Mouse (Mus musculus) heart, embryonic 11.5 days (tissue): ENCODE measurements around the gene Trim40. TPM values are rescaled to one million over a fixed set of nuclear protein-coding genes. Genes with fewer than 3 reads are reported as not detected.

Experiments used
- ATAC-seq: fragments of 200-750 bp; cut with Nextera tagmentation; replicated peaks from 2 replicates; pipeline ENCODE4 v1.8.0; 2017; ENCODE audit warnings: moderate library complexity; ENCODE audit not compliant: insufficient number of reproducible peaks, low FRiP score, low TSS enrichment
- H3K27ac ChIP-seq: fragments of 300-500 bp; sonication (generic); 2 replicates; pipeline ENCODE4 v1.5.1; 2014; ENCODE audit warnings: mild to moderate bottlenecking, low read depth, low read length
- H3K27me3 ChIP-seq: fragments of 300-500 bp; sonication (generic); 2 replicates; pipeline ENCODE4 v1.6.1; 2014; ENCODE audit warnings: mild to moderate bottlenecking, low read length, mixed read lengths; ENCODE audit not compliant: control insufficient read depth, insufficient read depth
- H3K36me3 ChIP-seq: fragments of 300-500 bp; sonication (generic); 2 replicates; pipeline ENCODE4 v1.6.1; 2014; ENCODE audit warnings: mild to moderate bottlenecking, low read length, moderate library complexity, mixed read lengths; ENCODE audit not compliant: control insufficient read depth, insufficient read depth
- H3K4me1 ChIP-seq: fragments of 300-500 bp; sonication (generic); 2 replicates; pipeline ENCODE4 v1.6.1; 2014; ENCODE audit warnings: low read length; ENCODE audit not compliant: control insufficient read depth, insufficient read depth
- H3K4me2 ChIP-seq: fragments of 300-500 bp; sonication (generic); 2 replicates; pipeline ENCODE4 v1.6.1; 2014; ENCODE audit warnings: mild to moderate bottlenecking, moderate library complexity
- H3K4me3 ChIP-seq: fragments of 300-500 bp; sonication (generic); 2 replicates; pipeline ENCODE4 v1.5.1; 2014; ENCODE audit warnings: low read depth, low read length
- H3K9ac ChIP-seq: fragments of 300-500 bp; sonication (generic); 2 replicates; pipeline ENCODE4 v1.6.1; 2014; ENCODE audit warnings: mild to moderate bottlenecking, low read depth, low read length, moderate library complexity
- H3K9me3 ChIP-seq: fragments of 300-500 bp; sonication (generic); replicated peaks from 2 replicates; pipeline ENCODE4 v1.6.1; 2016; ENCODE audit warnings: low read length; ENCODE audit not compliant: control insufficient read depth
- WGBS: fragments of 180-500 bp; shearing (Covaris S2); extraction: QIAGEN DNeasy Blood & Tissue Kit; methylation state at CpG from one replicate; pipeline ENCODE4 v1.1.7; 2014; ENCODE audit not compliant: insufficient replicate concordance; 5-methylcytosine and 5-hydroxymethylcytosine counted together
- polyA plus RNA-seq: library from polyadenylated mRNA; unstranded; fragments of >200 nt; fragmentation: Nextera tagmentation; extraction: Ambion mirVana; gene quantifications from 2 replicates; pipeline ENCODE4 v1.2.1, GENCODE M21; 2014

Trim40 gene
- polyA plus RNA-seq, 1 experiment from 2014 or later: not detected

- Histone ChIP-seq H3K27ac (no peak overlapping the region), H3K4me1 (peaks cover 18% of the 10 kb centered on the region), H3K4me3 (no peak overlapping the region), H3K9me3 (no peaks in the 10 kb centered on the region), H3K27me3 (no peaks in the 10 kb centered on the region), H3K9ac (no peak overlapping the region), H3K36me3 (no peaks in the 10 kb centered on the region), H3K4me2 (no peak overlapping the region)
- ATAC-seq: no peak
Observed at GRCm38 (mm10) chr17:36840961-36841445, 48.9 kb downstream of the Trim40 start.

DNA sequence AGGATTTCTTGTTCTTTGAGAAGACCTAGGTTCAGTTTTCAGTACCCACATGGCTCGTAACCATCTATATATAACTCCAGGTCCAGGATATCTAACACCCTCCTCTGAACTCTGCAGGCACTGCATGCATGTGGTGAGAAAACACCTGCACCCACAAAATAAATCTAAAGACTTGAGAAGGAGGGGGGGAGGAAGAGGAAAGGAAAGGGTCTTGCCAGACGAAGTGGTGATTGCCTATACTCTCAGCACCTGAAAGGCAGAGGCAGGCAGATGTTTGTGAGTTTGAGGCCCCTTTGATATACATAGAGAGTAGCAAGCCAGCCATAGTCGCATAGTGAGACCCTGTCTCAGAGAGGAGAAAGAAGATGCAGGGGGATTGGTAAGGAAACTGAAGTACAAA is 50.0 kb downstream of the Trim40 start:
- no peaks in the 10 kb centered on the region for H3K9me3 ChIP-seq
- H3K4me2 ChIP-seq: no peak overlapping the region
- H3K9ac ChIP-seq: no peak overlapping the region
- WGBS: 70% methylated on average over 3 of the region's 3 CpGs
- no peak overlapping the region for H3K4me3 ChIP-seq
- H3K4me1 ChIP-seq: peaks cover 20% of the 10 kb centered on the region
- no peak overlapping the region for H3K27ac ChIP-seq
- no peaks in the 10 kb centered on the region for H3K27me3 ChIP-seq
- ATAC-seq: no peak
- H3K36me3 ChIP-seq: no peaks in the 10 kb centered on the region

GRCm38 (mm10) chr17:36839001-36839400 is 50.9 kb downstream of the Trim40 start:
- H3K9ac ChIP-seq: no peak overlapping the region
- WGBS: 80% methylated on average over 5 of the region's 5 CpGs
- peaks cover 10% of the 10 kb centered on the region for H3K4me1 ChIP-seq
- no peaks in the 10 kb centered on the region for H3K27me3 ChIP-seq
- no peaks in the 10 kb centered on the region for H3K36me3 ChIP-seq
- no peak overlapping the region for H3K4me3 ChIP-seq
- no peaks in the 10 kb centered on the region for H3K9me3 ChIP-seq
- no peak for ATAC-seq
- no peak overlapping the region for H3K27ac ChIP-seq
- H3K4me2 ChIP-seq: no peak overlapping the region

DNA sequence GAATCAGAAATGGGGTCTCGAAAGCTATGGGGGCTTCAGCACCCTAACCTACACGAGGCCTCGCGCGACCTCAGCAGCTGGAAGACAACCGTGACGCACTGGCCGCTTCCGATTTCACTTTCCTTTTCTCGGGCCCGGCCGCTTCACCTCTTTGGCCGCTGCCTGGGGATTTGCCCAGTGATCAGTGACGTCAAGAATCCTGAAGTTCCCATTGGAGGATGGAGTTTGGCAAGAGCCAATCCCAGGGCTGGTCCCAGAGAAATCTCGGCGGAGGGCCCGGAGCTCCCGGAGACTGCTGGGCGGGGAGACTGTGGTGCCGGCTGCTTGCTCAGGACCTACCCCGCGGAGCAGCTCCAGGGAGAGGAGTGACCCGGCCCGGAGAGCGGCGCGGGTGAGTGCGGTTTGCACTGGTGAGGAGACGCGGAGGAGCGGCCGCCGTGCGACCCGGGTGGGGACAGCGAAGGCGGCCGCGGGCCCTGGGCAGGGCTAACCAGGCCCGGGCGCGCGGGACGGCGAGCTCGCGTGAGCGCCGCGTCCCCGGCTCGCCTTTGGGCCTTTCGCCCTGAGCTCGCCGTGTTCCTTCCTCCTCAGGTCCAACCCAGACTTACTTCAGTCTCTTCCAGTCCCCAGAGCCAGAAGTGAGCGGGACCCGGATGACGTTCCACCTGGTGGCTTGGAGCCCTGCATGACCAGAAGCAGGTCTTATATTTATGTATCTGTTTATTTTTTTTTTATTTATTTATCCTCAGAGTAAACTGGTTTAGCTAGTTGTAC is 52.9 kb downstream of the Trim40 start, which contains the start of gene Trim26:
Gene Trim26 (plus strand): TSS at position 261 of the 774 bp plus-strand sequence.
- peak within 1 kb of the TSS; percentile 89 for H3K9ac ChIP-seq
- ATAC-seq: peak; percentile 98
- under 1% methylated on average over 44 of the region's 58 CpGs for WGBS
- H3K36me3 ChIP-seq: no peaks in the 10 kb centered on the region
- H3K9me3 ChIP-seq: no peaks in the 10 kb centered on the region
- peak within 1 kb of the TSS; percentile 96 for H3K27ac ChIP-seq
- peak within 1 kb of the TSS; percentile 69 for H3K4me2 ChIP-seq
- H3K27me3 ChIP-seq: no peaks in the 10 kb centered on the region
- H3K4me1 ChIP-seq: peaks cover 7% of the 10 kb centered on the region; the same call in 1 of the 2 replicates
- H3K4me3 ChIP-seq: peak within 1 kb of the TSS; percentile 80

GRCm38 (mm10) chr17:36836427-36836812 is 53.5 kb downstream of the Trim40 start:
- ATAC-seq: peak; percentile 25; the same call in 1 of the 2 replicates
- H3K4me1 ChIP-seq: peaks cover 7% of the 10 kb centered on the region; the same call in 1 of the 2 replicates
- no peaks in the 10 kb centered on the region for H3K9me3 ChIP-seq
- peak overlapping the region; percentile 69 for H3K4me2 ChIP-seq
- peak overlapping the region; percentile 96 for H3K27ac ChIP-seq
- 18% methylated on average over 3 of the region's 3 CpGs for WGBS
- peak overlapping the region; percentile 80 for H3K4me3 ChIP-seq
- H3K27me3 ChIP-seq: no peaks in the 10 kb centered on the region
- H3K36me3 ChIP-seq: no peaks in the 10 kb centered on the region
- peak overlapping the region; percentile 72 for H3K9ac ChIP-seq

DNA sequence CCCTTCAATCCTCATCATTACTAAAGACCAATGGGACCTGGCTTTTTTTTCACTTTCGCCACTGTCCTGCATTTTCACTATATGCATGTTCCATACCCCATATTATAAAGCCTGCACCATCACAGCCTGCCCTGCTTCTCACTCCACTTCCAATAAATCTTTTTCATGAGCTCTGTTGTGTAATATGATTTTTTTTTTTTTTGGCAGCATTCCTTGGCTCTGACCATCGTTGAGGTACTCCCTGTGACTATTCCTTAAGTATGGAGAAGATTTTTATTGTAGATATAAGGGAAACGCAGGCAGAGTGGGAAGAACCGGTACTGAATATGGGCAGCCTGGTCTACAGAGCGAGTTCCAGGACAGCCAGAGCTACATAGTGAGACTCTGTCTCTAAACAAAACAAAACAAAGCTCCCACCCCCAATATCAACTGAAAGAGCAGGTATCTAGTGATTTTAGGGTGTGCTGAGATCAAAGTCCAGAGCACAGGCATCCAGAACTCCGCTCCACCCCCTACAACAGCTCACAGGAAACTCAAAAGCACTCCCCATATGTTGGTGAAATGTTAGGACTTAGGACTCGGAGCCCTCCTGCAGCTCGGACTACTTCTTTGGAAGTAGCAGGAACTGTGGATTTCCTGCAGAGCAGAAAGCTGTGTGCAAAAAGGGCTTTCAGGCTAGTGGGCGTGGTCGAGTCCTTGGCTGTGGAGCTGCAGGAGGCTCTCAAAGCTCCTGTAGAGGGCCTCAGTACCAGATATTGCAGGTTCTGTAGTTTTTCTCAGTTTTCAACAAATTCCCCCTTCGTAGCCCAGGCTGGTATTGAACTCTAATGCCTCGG is 54.1 kb downstream of the Trim40 start:
- no peak for ATAC-seq
- peak overlapping the region; percentile 96; the same call in 1 of the 2 replicates for H3K27ac ChIP-seq
- H3K27me3 ChIP-seq: no peaks in the 10 kb centered on the region
- no peaks in the 10 kb centered on the region for H3K9me3 ChIP-seq
- peak overlapping the region; percentile 69 for H3K4me2 ChIP-seq
- H3K4me3 ChIP-seq: peak overlapping the region; percentile 80
- no peaks in the 10 kb centered on the region for H3K36me3 ChIP-seq
- no peak overlapping the region for H3K9ac ChIP-seq
- peaks cover 7% of the 10 kb centered on the region; the same call in 1 of the 2 replicates for H3K4me1 ChIP-seq
- 32% methylated on average over 12 of the region's 12 CpGs for WGBS

GRCm38 (mm10) chr17:36832694-36833093 is 57.2 kb downstream of the Trim40 start:
- Histone ChIP-seq H3K9me3 (no peaks in the 10 kb centered on the region), H3K27ac (no peak overlapping the region), H3K36me3 (no peaks in the 10 kb centered on the region), H3K4me1 (peaks cover 7% of the 10 kb centered on the region; the same call in 1 of the 2 replicates), H3K27me3 (no peaks in the 10 kb centered on the region), H3K9ac (no peak overlapping the region), H3K4me3 (no peak overlapping the region), H3K4me2 (no peak overlapping the region)
- no peak for ATAC-seq
- 51% methylated on average over 4 of the region's 4 CpGs for WGBS
